Mouse (Mus musculus) mouse embryonic stem cell (cell line): ENCODE measurements around the gene Ush2a.

Experiments used
- in situ Hi-C, 2 experiments: fragments of 300-500 bp; cut with MboI; formaldehyde crosslinking; loops; 1 replicate in 1 of 2; 3 replicates in 1 of 2; pipeline ENCODE4 v1.14.3; 2019 to 2020; ENCODE audit warnings: low sequenced_read_pairs in 2 of 2, low pct_unique_long_range_greater_than_20kb in 1 of 2, mixed read lengths in 1 of 2; ENCODE audit not compliant: unreplicated experiment in 1 of 2

Ush2a gene

GRCm38 (mm10) chr1:188261903-188262682 is at the start of gene Ush2a:
TSS of gene Ush2a (plus strand) at chr1:188262023.
- in situ Hi-C loops, result no loop called here

- in situ Hi-C loops, result no loop called here
These were observed 46.8 kb upstream of the Ush2a start for GRCm38 (mm10) chr1:188214885-188215611.

GRCm38 (mm10) chr1:188221226-188221792 is 40.5 kb upstream of the Ush2a start:
- in situ Hi-C loops, result no loop called here

GRCm38 (mm10) chr1:188233036-188233724 is 28.6 kb upstream of the Ush2a start:
- in situ Hi-C loops, result no loop called here

GRCm38 (mm10) chr1:188238636-188239035 is 23.2 kb upstream of the Ush2a start:
- in situ Hi-C loops, result no loop called here

GRCm38 (mm10) chr1:188241766-188242165 is 20.1 kb upstream of the Ush2a start:
- in situ Hi-C loops, result no loop called here

- in situ Hi-C loops, result no loop called here
These were observed 4.3 kb upstream of the Ush2a start for GRCm38 (mm10) chr1:188257500-188257899.

- in situ Hi-C loops, result no loop called here
These were observed 1.3 kb upstream of the Ush2a start for GRCm38 (mm10) chr1:188260259-188261107.

GRCm38 (mm10) chr1:188267127-188267722 is 5.4 kb downstream of the Ush2a start:
- in situ Hi-C loops, result no loop called here

GRCm38 (mm10) chr1:188269071-188269470 is 7.2 kb downstream of the Ush2a start:
- in situ Hi-C loops, result no loop called here

- in situ Hi-C loops, result no loop called here
These were observed 51.5 kb downstream of the Ush2a start for GRCm38 (mm10) chr1:188313303-188313702.

- in situ Hi-C loops, result no loop called here
These were observed 54.8 kb downstream of the Ush2a start for GRCm38 (mm10) chr1:188316574-188316973.

GRCm38 (mm10) chr1:188320204-188320603 is 58.4 kb downstream of the Ush2a start:
- in situ Hi-C loops, result no loop called here

- in situ Hi-C loops, result no loop called here
These were observed 59.7 kb downstream of the Ush2a start for GRCm38 (mm10) chr1:188321534-188321933.

GRCm38 (mm10) chr1:188330406-188330805 is 68.6 kb downstream of the Ush2a start:
- in situ Hi-C loops, result no loop called here

GRCm38 (mm10) chr1:188333936-188334335 is 72.1 kb downstream of the Ush2a start:
- in situ Hi-C loops, result no loop called here

GRCm38 (mm10) chr1:188347762-188348161 is 85.9 kb downstream of the Ush2a start:
- in situ Hi-C loops, result no loop called here

- in situ Hi-C loops, result no loop called here
These were observed 92.9 kb downstream of the Ush2a start for GRCm38 (mm10) chr1:188354726-188355125.
